Mouse (Mus musculus): ENCODE measurements around the gene Lamtor1. TPM values are rescaled to one million over a fixed set of nuclear protein-coding genes. Genes with fewer than 3 reads are reported as not detected.
A peak's percentile ranks its signal among the peaks of the same experiment; 100 is the strongest.

Gene Lamtor1
- polyA plus RNA-seq, 1 experiment from 2014 or later, result 164 TPM

- no peak for DNase-seq (ENCODE audit: low spot score)
- Histone ChIP-seq H3K27ac (no peak overlapping the region), H3K4me2 (ENCODE audit: low read length) (peak overlapping the region; percentile 34), H3K9ac (ENCODE audit: low read depth, low read length) (no peak overlapping the region), H3K9me3 (replicated peaks; ENCODE audit: low read length) (no peaks in the 10 kb centered on the region), H3K4me3 (replicated peaks; ENCODE audit: low read depth, low read length) (peak overlapping the region; percentile 43), H3K4me1 (replicated peaks; ENCODE audit: insufficient read depth, low read length) (peaks cover 4% of the 10 kb centered on the region; the same call in 1 of the 2 replicates), H3K36me3 (ENCODE audit: insufficient read depth, low read length) (no peaks in the 10 kb centered on the region; the same call in 1 of the 2 replicates), H3K27me3 (ENCODE audit: insufficient read depth, low read length) (no peaks in the 10 kb centered on the region)
- no peak for ATAC-seq (replicated peaks; ENCODE audit: low FRiP score, low read depth)
- 33% methylated on average over 9 of the region's 9 CpGs for WGBS
- TF ChIP-seq CTCF (IDR thresholded peaks at IDR 0.05; ENCODE audit: low read depth), result peak; percentile 33; the same call in 1 of the 2 replicates
These were observed 10.0 kb upstream of the Lamtor1 start for GRCm38 (mm10) chr7:101895695-101896094.

GRCm38 (mm10) chr7:101896104-101897066 lies 9.3 kb upstream of the Lamtor1 start:
- Histone ChIP-seq H3K4me3 (replicated peaks; ENCODE audit: low read depth, low read length) (peak overlapping the region; percentile 43), H3K4me2 (ENCODE audit: low read length) (peak overlapping the region; percentile 54), H3K27ac (peak overlapping the region; percentile 83), H3K4me1 (replicated peaks; ENCODE audit: insufficient read depth, low read length) (peaks cover 4% of the 10 kb centered on the region; the same call in 1 of the 2 replicates), H3K27me3 (ENCODE audit: insufficient read depth, low read length) (no peaks in the 10 kb centered on the region), H3K9me3 (replicated peaks; ENCODE audit: low read length) (no peaks in the 10 kb centered on the region), H3K36me3 (ENCODE audit: insufficient read depth, low read length) (no peaks in the 10 kb centered on the region; the same call in 1 of the 2 replicates), H3K9ac (ENCODE audit: low read depth, low read length) (peak overlapping the region; percentile 52)
- under 1% methylated on average over 57 of the region's 57 CpGs for WGBS
- TF ChIP-seq CTCF (IDR thresholded peaks at IDR 0.05; ENCODE audit: low read depth), result no peak
- ATAC-seq (replicated peaks; ENCODE audit: low FRiP score, low read depth) (peak; percentile 98), DNase-seq (ENCODE audit: low spot score) (peak; percentile 100)

GRCm38 (mm10) chr7:101900331-101901097 lies 5.2 kb upstream of the Lamtor1 start:
- DNase-seq (ENCODE audit: low spot score) (no peak), ATAC-seq (replicated peaks; ENCODE audit: low FRiP score, low read depth) (no peak)
- Histone ChIP-seq H3K4me3 (replicated peaks; ENCODE audit: low read depth, low read length) (no peak overlapping the region), H3K9ac (ENCODE audit: low read depth, low read length) (no peak overlapping the region), H3K4me1 (replicated peaks; ENCODE audit: insufficient read depth, low read length) (peaks cover 4% of the 10 kb centered on the region; the same call in 1 of the 2 replicates), H3K4me2 (ENCODE audit: low read length) (no peak overlapping the region), H3K27ac (no peak overlapping the region), H3K9me3 (replicated peaks; ENCODE audit: low read length) (no peaks in the 10 kb centered on the region), H3K27me3 (ENCODE audit: insufficient read depth, low read length) (no peaks in the 10 kb centered on the region), H3K36me3 (ENCODE audit: insufficient read depth, low read length) (no peaks in the 10 kb centered on the region; the same call in 1 of the 2 replicates)
- no peak for TF ChIP-seq CTCF (IDR thresholded peaks at IDR 0.05; ENCODE audit: low read depth)
- 87% methylated on average over 16 of the region's 16 CpGs for WGBS

GRCm38 (mm10) chr7:101901969-101902368 lies 3.7 kb upstream of the Lamtor1 start:
- Histone ChIP-seq H3K9me3 (replicated peaks; ENCODE audit: low read length) (no peaks in the 10 kb centered on the region), H3K4me3 (replicated peaks; ENCODE audit: low read depth, low read length) (no peak overlapping the region), H3K4me1 (replicated peaks; ENCODE audit: insufficient read depth, low read length) (peaks cover 7% of the 10 kb centered on the region), H3K27me3 (ENCODE audit: insufficient read depth, low read length) (no peaks in the 10 kb centered on the region), H3K36me3 (ENCODE audit: insufficient read depth, low read length) (no peaks in the 10 kb centered on the region; the same call in 1 of the 2 replicates), H3K27ac (no peak overlapping the region), H3K4me2 (ENCODE audit: low read length) (no peak overlapping the region), H3K9ac (ENCODE audit: low read depth, low read length) (no peak overlapping the region)
- no peak for TF ChIP-seq CTCF (IDR thresholded peaks at IDR 0.05; ENCODE audit: low read depth)
- ATAC-seq (replicated peaks; ENCODE audit: low FRiP score, low read depth) (no peak), DNase-seq (ENCODE audit: low spot score) (no peak)
- 91% methylated on average over 10 of the region's 10 CpGs for WGBS

- Histone ChIP-seq H3K9me3 (replicated peaks; ENCODE audit: low read length) (no peaks in the 10 kb centered on the region), H3K4me1 (replicated peaks; ENCODE audit: insufficient read depth, low read length) (peaks cover 4% of the 10 kb centered on the region; the same call in 1 of the 2 replicates), H3K4me3 (replicated peaks; ENCODE audit: low read depth, low read length) (no peak overlapping the region), H3K27me3 (ENCODE audit: insufficient read depth, low read length) (no peaks in the 10 kb centered on the region), H3K27ac (no peak overlapping the region), H3K4me2 (ENCODE audit: low read length) (no peak overlapping the region), H3K36me3 (ENCODE audit: insufficient read depth, low read length) (no peaks in the 10 kb centered on the region; the same call in 1 of the 2 replicates), H3K9ac (ENCODE audit: low read depth, low read length) (no peak overlapping the region)
- peak; percentile 27; the same call in 1 of the 2 replicates for TF ChIP-seq CTCF (IDR thresholded peaks at IDR 0.05; ENCODE audit: low read depth)
- no peak for ATAC-seq (replicated peaks; ENCODE audit: low FRiP score, low read depth)
- no peak for DNase-seq (ENCODE audit: low spot score)
These were observed 2.9 kb upstream of the Lamtor1 start for GRCm38 (mm10) chr7:101902846-101903245.

GRCm38 (mm10) chr7:101906287-101906681 lies 580 bp downstream of the Lamtor1 start, which contains the start of gene Tomt:
Tomt (minus strand) TSS chr7:101906359.
- peak within 1 kb of the TSS; percentile 65 for H3K4me3 ChIP-seq (replicated peaks; ENCODE audit: low read depth, low read length)
- DNase-seq (ENCODE audit: low spot score) (peak; percentile 41), ATAC-seq (replicated peaks; ENCODE audit: low FRiP score, low read depth) (no peak)
- no peaks in the 10 kb centered on the region for H3K9me3 ChIP-seq (replicated peaks; ENCODE audit: low read length)
- TF ChIP-seq CTCF (IDR thresholded peaks at IDR 0.05; ENCODE audit: low read depth), result no peak
- peak within 1 kb of the TSS; percentile 95 for H3K27ac ChIP-seq
- peak within 1 kb of the TSS; percentile 83 for H3K9ac ChIP-seq (ENCODE audit: low read depth, low read length)
- WGBS, result 4% methylated on average over 11 of the region's 11 CpGs
- peak within 1 kb of the TSS; percentile 56 for H3K4me2 ChIP-seq (ENCODE audit: low read length)
- H3K36me3 ChIP-seq (ENCODE audit: insufficient read depth, low read length), result peaks cover 15% of the 10 kb centered on the region; the same call in 1 of the 2 replicates
- H3K27me3 ChIP-seq (ENCODE audit: insufficient read depth, low read length), result no peaks in the 10 kb centered on the region
- peaks cover 4% of the 10 kb centered on the region; the same call in 1 of the 2 replicates for H3K4me1 ChIP-seq (replicated peaks; ENCODE audit: insufficient read depth, low read length)
